Mouse (Mus musculus) forebrain, embryonic 12.5 days (tissue): Measurements from ENCODE around the gene Ctr9. TPM values are rescaled to one million over a fixed set of nuclear protein-coding genes. Genes with fewer than 3 reads are reported as not detected.

Experiments used
- ATAC-seq: fragments of 200-750 bp; cut with Nextera tagmentation; 2 replicates; pipeline ENCODE4 v1.8.0; 2017; ENCODE audit warnings: moderate TSS enrichment; ENCODE audit not compliant: low FRiP score
- H3K27ac ChIP-seq: fragments of 300-500 bp; sonication (generic); 2 replicates; pipeline ENCODE4 v1.5.1; 2016; ENCODE audit warnings: mild to moderate bottlenecking
- H3K27me3 ChIP-seq: fragments of 300-500 bp; sonication (generic); 2 replicates; pipeline ENCODE4 v1.6.1; 2016; ENCODE audit warnings: mild to moderate bottlenecking
- H3K36me3 ChIP-seq: fragments of 300-500 bp; sonication (generic); replicated peaks from 2 replicates; pipeline ENCODE4 v1.6.1; 2016; ENCODE audit warnings: mild to moderate bottlenecking
- H3K4me1 ChIP-seq: fragments of 300-500 bp; sonication (generic); 2 replicates; pipeline ENCODE4 v1.6.1; 2016
- H3K4me2 ChIP-seq: fragments of 300-500 bp; sonication (generic); 2 replicates; pipeline ENCODE4 v1.6.1; 2016; ENCODE audit warnings: mild to moderate bottlenecking, moderate library complexity
- H3K4me3 ChIP-seq: fragments of 300-500 bp; sonication (generic); replicated peaks from 2 replicates; pipeline ENCODE4 v1.5.1; 2016; ENCODE audit warnings: mild to moderate bottlenecking
- H3K9ac ChIP-seq: fragments of 300-500 bp; sonication (generic); 2 replicates; pipeline ENCODE4 v1.6.1; 2016; ENCODE audit warnings: mild to moderate bottlenecking
- H3K9me3 ChIP-seq: fragments of 300-500 bp; sonication (generic); 2 replicates; pipeline ENCODE4 v1.6.1; 2016
- WGBS: fragments of 180-500 bp; shearing (Covaris S2); methylation state at CpG from one replicate; pipeline ENCODE4 v1.1.7; 2016; 5-methylcytosine and 5-hydroxymethylcytosine counted together
- polyA plus RNA-seq: library from polyadenylated mRNA; unstranded; fragments of >200 nt; fragmentation: Nextera tagmentation; extraction: Ambion mirVana; gene quantifications from 2 replicates; pipeline ENCODE4 v1.2.1, GENCODE M21; 2016

Ctr9 gene
- polyA plus RNA-seq, 1 experiment from 2014 or later, result 93.1 TPM

GRCm38 (mm10) chr7:111004136-111004840, 24.5 kb upstream of the Ctr9 start:
- H3K27me3 ChIP-seq, result no peaks in the 10 kb centered on the region
- no peak overlapping the region for H3K27ac ChIP-seq
- no peaks in the 10 kb centered on the region for H3K36me3 ChIP-seq
- no peak overlapping the region for H3K4me3 ChIP-seq
- no peaks in the 10 kb centered on the region for H3K9me3 ChIP-seq
- ATAC-seq, result no peak
- H3K4me1 ChIP-seq, result no peaks in the 10 kb centered on the region
- H3K9ac ChIP-seq, result no peak overlapping the region
- no peak overlapping the region for H3K4me2 ChIP-seq
- WGBS, result 81% methylated on average over 3 of the region's 3 CpGs

GRCm38 (mm10) chr7:111014039-111014605, 14.6 kb upstream of the Ctr9 start:
- no peaks in the 10 kb centered on the region for H3K4me1 ChIP-seq
- ATAC-seq, result no peak
- H3K27ac ChIP-seq, result no peak overlapping the region
- H3K27me3 ChIP-seq, result no peaks in the 10 kb centered on the region
- H3K4me2 ChIP-seq, result no peak overlapping the region
- no peaks in the 10 kb centered on the region for H3K9me3 ChIP-seq
- 84% methylated on average over 7 of the region's 7 CpGs for WGBS
- H3K36me3 ChIP-seq, result no peaks in the 10 kb centered on the region
- H3K9ac ChIP-seq, result no peak overlapping the region
- no peak overlapping the region for H3K4me3 ChIP-seq

- ATAC-seq, result peak; percentile 67
- Histone ChIP-seq H3K4me2 (no peak overlapping the region), H3K9ac (no peak overlapping the region), H3K4me1 (no peaks in the 10 kb centered on the region), H3K9me3 (no peaks in the 10 kb centered on the region), H3K4me3 (no peak overlapping the region), H3K36me3 (no peaks in the 10 kb centered on the region), H3K27ac (no peak overlapping the region), H3K27me3 (no peaks in the 10 kb centered on the region)
- 37% methylated on average over 5 of the region's 5 CpGs for WGBS
Measured at GRCm38 (mm10) chr7:111014893-111015292, 13.9 kb upstream of the Ctr9 start.

- H3K4me3 ChIP-seq, result no peak overlapping the region
- H3K27me3 ChIP-seq, result no peaks in the 10 kb centered on the region
- no peaks in the 10 kb centered on the region for H3K4me1 ChIP-seq
- H3K9ac ChIP-seq, result no peak overlapping the region
- no peaks in the 10 kb centered on the region for H3K36me3 ChIP-seq
- no peak for ATAC-seq
- WGBS, result 77% methylated on average over 5 of the region's 5 CpGs
- H3K4me2 ChIP-seq, result no peak overlapping the region
- H3K9me3 ChIP-seq, result no peaks in the 10 kb centered on the region
- H3K27ac ChIP-seq, result no peak overlapping the region
Measured at GRCm38 (mm10) chr7:111015731-111016130, 13.0 kb upstream of the Ctr9 start.

- Histone ChIP-seq H3K9ac (no peak overlapping the region), H3K4me3 (no peak overlapping the region), H3K4me1 (no peaks in the 10 kb centered on the region), H3K4me2 (no peak overlapping the region), H3K9me3 (no peaks in the 10 kb centered on the region), H3K27me3 (no peaks in the 10 kb centered on the region), H3K27ac (no peak overlapping the region), H3K36me3 (no peaks in the 10 kb centered on the region)
- no peak for ATAC-seq
- WGBS, result 85% methylated on average over 3 of the region's 3 CpGs
Measured at GRCm38 (mm10) chr7:111016921-111017320, 11.8 kb upstream of the Ctr9 start.

GRCm38 (mm10) chr7:111020814-111021213, 7.9 kb upstream of the Ctr9 start:
- 75% methylated on average over 4 of the region's 4 CpGs for WGBS
- Histone ChIP-seq H3K9ac (no peak overlapping the region), H3K27ac (no peak overlapping the region), H3K27me3 (no peaks in the 10 kb centered on the region), H3K4me2 (no peak overlapping the region), H3K4me1 (peaks cover 7% of the 10 kb centered on the region), H3K4me3 (no peak overlapping the region), H3K36me3 (no peaks in the 10 kb centered on the region), H3K9me3 (no peaks in the 10 kb centered on the region)
- no peak for ATAC-seq

- 14% methylated on average over 8 of the region's 8 CpGs for WGBS
Measured at GRCm38 (mm10) chr7:111024068-111024594, 4.6 kb upstream of the Ctr9 start.

GRCm38 (mm10) chr7:111024912-111025311, 3.8 kb upstream of the Ctr9 start:
- Histone ChIP-seq H3K27me3 (no peaks in the 10 kb centered on the region), H3K4me3 (no peak overlapping the region), H3K9me3 (no peaks in the 10 kb centered on the region), H3K4me1 (peaks cover 13% of the 10 kb centered on the region), H3K4me2 (no peak overlapping the region), H3K36me3 (no peaks in the 10 kb centered on the region), H3K27ac (no peak overlapping the region), H3K9ac (no peak overlapping the region)
- 66% methylated on average over 4 of the region's 4 CpGs for WGBS
- no peak for ATAC-seq

More at GRCm38 (mm10) chr7:111024068-111024594, 4.6 kb upstream of the Ctr9 start:
- Histone ChIP-seq H3K36me3 (no peaks in the 10 kb centered on the region), H3K27me3 (no peaks in the 10 kb centered on the region), H3K9ac (no peak overlapping the region), H3K4me2 (peak overlapping the region; percentile 16), H3K4me3 (no peak overlapping the region), H3K4me1 (peaks cover 7% of the 10 kb centered on the region), H3K9me3 (no peaks in the 10 kb centered on the region), H3K27ac (peak overlapping the region; percentile 27; the same call in 1 of the 2 replicates)
- ATAC-seq, result no peak

- no peak for ATAC-seq
- 0% methylated on average over 29 of the region's 29 CpGs for WGBS
- peak overlapping the region; percentile 74 for H3K9ac ChIP-seq
- peak overlapping the region; percentile 91 for H3K27ac ChIP-seq
- no peaks in the 10 kb centered on the region for H3K9me3 ChIP-seq
- peak overlapping the region; percentile 68 for H3K4me2 ChIP-seq
- peak overlapping the region; percentile 87 for H3K4me3 ChIP-seq
- no peaks in the 10 kb centered on the region for H3K27me3 ChIP-seq
- peaks cover 18% of the 10 kb centered on the region for H3K36me3 ChIP-seq
- H3K4me1 ChIP-seq, result peaks cover 12% of the 10 kb centered on the region
Measured at GRCm38 (mm10) chr7:111029046-111029553, 349 bp downstream of the Ctr9 start.

- 92% methylated on average over 5 of the region's 5 CpGs for WGBS
- Histone ChIP-seq H3K27ac (no peak overlapping the region), H3K36me3 (peaks cover 92% of the 10 kb centered on the region), H3K4me1 (no peaks in the 10 kb centered on the region), H3K9me3 (no peaks in the 10 kb centered on the region), H3K9ac (no peak overlapping the region), H3K4me3 (no peak overlapping the region), H3K27me3 (no peaks in the 10 kb centered on the region), H3K4me2 (no peak overlapping the region)
- ATAC-seq, result no peak
Measured at GRCm38 (mm10) chr7:111048920-111049319, 20.2 kb downstream of the Ctr9 start.

GRCm38 (mm10) chr7:111049652-111050421, 21.1 kb downstream of the Ctr9 start:
- 65% methylated on average over 6 of the region's 6 CpGs for WGBS
- no peaks in the 10 kb centered on the region for H3K27me3 ChIP-seq
- H3K27ac ChIP-seq, result no peak overlapping the region
- no peaks in the 10 kb centered on the region for H3K9me3 ChIP-seq
- no peak overlapping the region for H3K9ac ChIP-seq
- no peaks in the 10 kb centered on the region for H3K4me1 ChIP-seq
- H3K4me2 ChIP-seq, result no peak overlapping the region
- H3K36me3 ChIP-seq, result peaks cover 93% of the 10 kb centered on the region
- no peak for ATAC-seq
- H3K4me3 ChIP-seq, result no peak overlapping the region

- no peak overlapping the region for H3K4me3 ChIP-seq
- H3K4me2 ChIP-seq, result no peak overlapping the region
- H3K36me3 ChIP-seq, result peaks cover 69% of the 10 kb centered on the region
- WGBS, result 93% methylated on average over 19 of the region's 19 CpGs
- 0 out of 2 replicates have a peak, but pooled peaks cover 5% of the 10 kb centered on the region for H3K4me1 ChIP-seq
- ATAC-seq, result no peak
- no peaks in the 10 kb centered on the region for H3K9me3 ChIP-seq
- no peak overlapping the region for H3K9ac ChIP-seq
- no peak overlapping the region for H3K27ac ChIP-seq
- H3K27me3 ChIP-seq, result no peaks in the 10 kb centered on the region
Measured at GRCm38 (mm10) chr7:111055221-111055620, 26.5 kb downstream of the Ctr9 start.
